ENCODE assay signal across 26 mouse cellular contexts in genomic region chr15:30384386-30384785, GRCm38 (mm10).
"Had no signal": no experiment of that assay in that cellular context is flagged by ENCODE, and none has a peak within 500 bp of the region (broad histone marks: within the 10 kb centered on the region; RNA-seq: fewer than 3 reads in every experiment).

No protein-coding gene starts in this region.

- H3K4me3 ChIP-seq: gastrocnemius, adult 2 months; heart, adult 2 months; heart, embryonic 13.5 days; heart, embryonic 15.5 days; hindbrain, embryonic 12.5 days; intestine, embryonic 15.5 days; layer of hippocampus, adult 2 months; left cerebral cortex, adult 2 months; limb, embryonic 10.5 days; limb, embryonic 12.5 days had no signal

- H3K36me3 ChIP-seq: heart, embryonic 13.5 days; heart, embryonic 15.5 days; hindbrain, embryonic 12.5 days; intestine, embryonic 15.5 days; limb, embryonic 10.5 days; limb, embryonic 12.5 days had no signal

- H3K27ac ChIP-seq: gastrocnemius, adult 2 months; heart, adult 2 months; heart, embryonic 13.5 days; heart, embryonic 15.5 days; hindbrain, embryonic 12.5 days; hindbrain, embryonic 14.5 days; intestine, embryonic 15.5 days; layer of hippocampus, adult 2 months; left cerebral cortex, adult 2 months; limb, embryonic 10.5 days; limb, embryonic 12.5 days had no signal

- H3K4me2 ChIP-seq: heart, embryonic 11.5 days; heart, embryonic 13.5 days; heart, embryonic 15.5 days; hindbrain, embryonic 12.5 days; hindbrain, embryonic 14.5 days; intestine, embryonic 15.5 days; limb, embryonic 12.5 days; liver, embryonic 11.5 days had no signal

- H3K4me1 ChIP-seq: intestine, embryonic 15.5 days; limb, embryonic 10.5 days; limb, embryonic 12.5 days had no signal

- DNase-seq: gastrocnemius, adult 2 months; gastrocnemius, postnatal 10 days; gastrocnemius, postnatal 25 days; heart, adult 11 months; heart, adult 2 months; heart, postnatal 14 days; heart, postnatal 36 days; kidney, adult 18-20 months; kidney, adult 9 months; kidney, postnatal 10 days; kidney, postnatal 25 days; liver had no signal

- H3K9me3 ChIP-seq: heart, embryonic 13.5 days; heart, embryonic 15.5 days; hindbrain, embryonic 12.5 days; intestine, embryonic 15.5 days; limb, embryonic 10.5 days; limb, embryonic 12.5 days had no signal

- ATAC-seq: hindbrain, embryonic 16.5 days; inflammation-experienced regulatory T-cells, adult 6 months; intestine, embryonic 15.5 days; intestine, postnatal 0 days had no signal

- H3K9ac ChIP-seq: heart, embryonic 13.5 days; heart, embryonic 15.5 days; hindbrain, embryonic 12.5 days; hindbrain, embryonic 14.5 days; intestine, embryonic 15.5 days; limb, embryonic 12.5 days had no signal

- H3K27me3 ChIP-seq: heart, embryonic 13.5 days; heart, embryonic 15.5 days; hindbrain, embryonic 12.5 days; intestine, embryonic 15.5 days; limb, embryonic 12.5 days had no signal
